Mouse (Mus musculus): Measurements from ENCODE around the gene Cdh18.

DNA sequence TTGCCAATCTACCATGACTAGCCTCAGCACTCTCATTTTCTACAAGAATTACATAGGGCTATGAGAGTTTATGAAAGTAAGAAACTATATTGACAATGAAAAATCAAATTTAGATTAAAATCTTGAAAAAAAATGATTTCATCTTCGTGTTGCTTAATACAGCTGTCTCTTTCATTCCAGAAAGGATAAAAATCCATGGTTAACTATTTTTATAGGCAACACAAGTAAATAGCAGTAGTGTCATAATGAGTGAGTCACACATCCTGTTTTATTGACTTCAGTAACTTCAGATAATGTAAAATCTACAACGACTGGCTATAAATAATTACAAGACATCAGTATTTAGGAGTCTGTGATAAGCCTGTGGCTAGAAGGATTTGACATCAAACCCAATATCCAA is 960.9 kb downstream of the Cdh18 start:
- TF ChIP-seq POLR2A (IDR thresholded peaks at IDR 0.05; ENCODE audit: extremely low read depth, insufficient read depth, low read length) (no peak), CTCF (IDR thresholded peaks at IDR 0.05; ENCODE audit: extremely low read depth, insufficient read depth, low read length) (no peak)

Measured in cortical plate, adult 2 months (tissue).